Mouse (Mus musculus) MEL (cell line): ENCODE measurements around the gene Brca1.

Experiments used
- BHLHE40 ChIP-seq: IDR thresholded peaks from 2 replicates; pipeline ENCODE4 v1.6.1; 2012; ENCODE audit warnings: low read depth, mild to moderate bottlenecking, inconsistent platforms, low read length, improper control_type of control experiment, borderline replicate concordance
- CHD1 ChIP-seq: IDR thresholded peaks from 2 replicates; pipeline ENCODE4 v1.6.1; 2012; ENCODE audit warnings: low read depth, mild to moderate bottlenecking, inconsistent platforms, low read length, improper control_type of control experiment
- CHD2 ChIP-seq: IDR thresholded peaks from 2 replicates; pipeline ENCODE4 v1.6.1; 2011; ENCODE audit warnings: low read length, improper control_type of control experiment
- CTCF ChIP-seq, 3 experiments: IDR thresholded peaks in 2 of 3; conservative IDR thresholded peaks in 1 of 3; 2 replicates each; pipeline ENCODE4 v1.5.1; 2011 to 2012; ENCODE audit warnings: low read length in 3 of 3, low read depth in 2 of 3, mild to moderate bottlenecking in 2 of 3, improper control_type of control experiment in 1 of 3, inconsistent platforms in 1 of 3, mixed read lengths in 1 of 3, moderate library complexity in 1 of 3; ENCODE audit not compliant: control insufficient read depth in 1 of 3, insufficient read depth in 1 of 3, poor library complexity in 1 of 3, severe bottlenecking in 1 of 3
- KAT2A ChIP-seq: conservative IDR thresholded peaks from 2 replicates; pipeline ENCODE4 v1.6.1; 2012; ENCODE audit warnings: low read depth, low read length, improper control_type of control experiment, inconsistent platforms
- MAFK ChIP-seq: IDR thresholded peaks from 2 replicates; pipeline ENCODE4 v1.6.1; 2011; ENCODE audit warnings: low read depth, mild to moderate bottlenecking, low read length, improper control_type of control experiment, borderline replicate concordance
- POLR2A ChIP-seq, 2 experiments: IDR thresholded peaks; 2 replicates each; pipeline ENCODE4 v1.6.1; 2011 to 2012; ENCODE audit warnings: low read length in 2 of 2, mild to moderate bottlenecking in 2 of 2, control low read depth in 1 of 2, improper control_type of control experiment in 1 of 2, low read depth in 1 of 2, moderate library complexity in 1 of 2; ENCODE audit not compliant: control insufficient read depth in 1 of 2, insufficient read depth in 1 of 2, poor library complexity in 1 of 2
- POLR2AphosphoS2 ChIP-seq: IDR thresholded peaks from 2 replicates; pipeline ENCODE4 v1.6.1; 2011; ENCODE audit warnings: low read length, improper control_type of control experiment
- SMC3 ChIP-seq: IDR thresholded peaks from 2 replicates; pipeline ENCODE4 v1.6.1; 2011; ENCODE audit warnings: low read depth, low read length, improper control_type of control experiment
- TCF12 ChIP-seq: IDR thresholded peaks from 2 replicates; pipeline ENCODE4 v1.6.1; 2014; ENCODE audit warnings: low read depth, mild to moderate bottlenecking, inconsistent platforms, low read length, improper control_type of control experiment, moderate library complexity

DNA sequence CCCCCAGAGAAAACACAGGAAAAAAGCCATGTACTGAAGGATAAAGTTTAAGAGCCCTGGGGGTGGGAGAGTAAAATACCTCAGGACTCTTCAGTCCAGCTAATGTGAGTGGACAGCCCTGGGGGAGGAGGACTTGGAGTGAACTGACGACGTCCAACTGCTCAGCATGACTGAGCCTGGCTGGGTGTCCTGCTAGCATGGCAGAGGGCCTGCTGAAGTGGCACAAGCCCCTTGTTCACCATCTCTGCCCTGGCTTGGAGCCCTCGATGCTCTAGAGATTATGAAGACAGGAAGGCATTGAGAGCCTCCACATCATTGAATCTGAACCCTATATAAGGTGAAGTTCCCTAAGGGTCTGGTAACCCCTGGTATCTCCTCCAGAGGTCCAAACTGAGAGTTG lies 79.8 kb downstream of the Brca1 start:
- no peak for TF ChIP-seq KAT2A
- no peak for TF ChIP-seq CTCF (IDR thresholded peaks at IDR 0.05 in 2 of 3, conservative IDR thresholded peaks at IDR 0.05 in 1 of 3; ENCODE audit: control insufficient read depth in 1 of 3, insufficient read depth in 1 of 3, low read depth in 2 of 3, low read length in 3 of 3, poor library complexity in 1 of 3, severe bottlenecking in 1 of 3)
- no peak for TF ChIP-seq MAFK
- TF ChIP-seq CHD1: no peak
- TF ChIP-seq TCF12: no peak
- no peak for TF ChIP-seq POLR2AphosphoS2
- no peak for TF ChIP-seq POLR2A (IDR thresholded peaks at IDR 0.05; ENCODE audit: control insufficient read depth in 1 of 2, insufficient read depth in 1 of 2, low read depth in 1 of 2, low read length in 2 of 2, poor library complexity in 1 of 2)
- no peak for TF ChIP-seq CHD2
- TF ChIP-seq BHLHE40: no peak
- no peak for TF ChIP-seq SMC3
